In genomic region chr13:21753524-21754285, GRCm38 (mm10) we compare ENCODE assay signal across 8 mouse cellular contexts. TPM values are rescaled to one million over a fixed set of nuclear protein-coding genes. Genes with fewer than 3 reads are reported as not detected.
DNase-seq lines count a peak whose midpoint lies in the region; ATAC-seq lines count a peak whose summit lies in the region.
"Not testable (repeated sequence)": the region's sequence is repeated elsewhere in the genome, so short reads cannot be mapped to it uniquely, and the experiment has no call there.

Gene Hist1h2ak (minus strand): TSS chr13:21753827.
Gene Hist1h2bn (plus strand): TSS chr13:21754123.

- not testable (repeated sequence) for H3K27me3 ChIP-seq in intestine, embryonic 15.5 days (replicated peaks)

- peak within 1 kb of the TSS; percentile 70 for H3K4me2 ChIP-seq in intestine, embryonic 15.5 days (replicated peaks)

- H3K27ac ChIP-seq in intestine, embryonic 15.5 days = peak within 1 kb of the TSS; percentile 91

- not testable (repeated sequence) for H3K4me1 ChIP-seq in intestine, embryonic 15.5 days (replicated peaks)

- H3K9me3 ChIP-seq in intestine, embryonic 15.5 days = not testable (repeated sequence)

- H3K36me3 ChIP-seq in intestine, embryonic 15.5 days = not testable (repeated sequence)

- peak; percentile 94 for ATAC-seq in intestine, embryonic 15.5 days
- ATAC-seq in megakaryocyte-erythroid progenitor cell, adult 5-6 weeks (replicated peaks; ENCODE audit: low FRiP score, low TSS enrichment, poor library complexity, severe bottlenecking) = peak; percentile 78

- peak within 1 kb of the TSS; percentile 58 for H3K9ac ChIP-seq in intestine, embryonic 15.5 days

- H3K4me3 ChIP-seq in intestine, embryonic 15.5 days (replicated peaks) = peak within 1 kb of the TSS; percentile 43

- under 1% methylated on average over 48 of the region's 50 CpGs for WGBS in intestine, embryonic 15.5 days

- DNase-seq in adrenal gland, adult 2 months = peak; percentile 84
- DNase-seq in embryo, embryonic 11.5 days (ENCODE audit: low read depth, low spot score) = peak; percentile 87
- peak in 1 of 2 experiments; percentile 46 for DNase-seq in gastrocnemius, postnatal 4 days (ENCODE audit: low spot score in 2 of 2)
- DNase-seq in left cerebral cortex, postnatal 14 days (ENCODE audit: low spot score in 2 of 2) = peak; percentile 82 to 93
- peak; percentile 19 for DNase-seq in right cerebral cortex, postnatal 14 days
- peak; percentile 43 to 53 for DNase-seq in urinary bladder, postnatal 36 days (ENCODE audit: low spot score in 2 of 2)

- intact Hi-C loops in left cerebral cortex, postnatal 14 days (cut with DNase I) = not testable (repeated sequence)

RNA-seq across cellular contexts. Expression of gene Hist1h2ak, which starts in this region (rescaled TPM):
- 10 to 100 TPM; 10.8 to 11.1 TPM for total RNA-seq in adrenal gland, adult 2 months (2021)
- polyA plus RNA-seq in adrenal gland, adult 2 months (2012; rRNA removed) = 5.4 and 7.8 TPM in 2 replicates
- 100 to 1,000 TPM; 131 to 185 TPM for total RNA-seq in gastrocnemius, postnatal 4 days (2021)
- polyA plus RNA-seq in intestine, embryonic 15.5 days (2015; fragmentation: Nextera tagmentation; extraction: Ambion mirVana) = 22.4 and 26.3 TPM in 2 replicates
- total RNA-seq in left cerebral cortex, postnatal 14 days (2021) = 10 to 100 TPM; 13.2 to 15.7 TPM
- total RNA-seq in megakaryocyte-erythroid progenitor cell, adult 5-6 weeks (2014; fragmentation: Nextera tagmentation) = 179 and 217 TPM in 2 replicates
- 715 and 1,091 TPM in 2 replicates for total RNA-seq in megakaryocyte-erythroid progenitor cell, adult 5-6 weeks (2017)

RNA-seq across cellular contexts. Expression of gene Hist1h2bn, which starts in this region (rescaled TPM):
- total RNA-seq in adrenal gland, adult 2 months (2021) = 10 to 100 TPM; 16.7 to 17.2 TPM
- polyA plus RNA-seq in adrenal gland, adult 2 months (2012; rRNA removed) = 2.5 and 8.2 TPM in 2 replicates
- total RNA-seq in gastrocnemius, postnatal 4 days (2021) = 100 to 1,000 TPM; 211 to 286 TPM
- 3.0 and 5.9 TPM in 2 replicates for polyA plus RNA-seq in intestine, embryonic 15.5 days (2015; fragmentation: Nextera tagmentation; extraction: Ambion mirVana)
- 10 to 100 TPM in 1 of 2 experiments, 1 to 10 TPM in 1; 9.6 to 16.1 TPM for total RNA-seq in left cerebral cortex, postnatal 14 days (2021)
- total RNA-seq in megakaryocyte-erythroid progenitor cell, adult 5-6 weeks (2014; fragmentation: Nextera tagmentation) = 483 and 930 TPM in 2 replicates
- 1,170 and 1,659 TPM in 2 replicates for total RNA-seq in megakaryocyte-erythroid progenitor cell, adult 5-6 weeks (2017)

Comparison
In these comparisons a context has a peak if more than half of its experiments do, and no peak if none do; other contexts are left out.
1. RNA of gene Hist1h2ak (total RNA-seq): 179 to 1,091 TPM in megakaryocyte-erythroid progenitor cell, adult 5-6 weeks and 131 to 185 TPM in gastrocnemius, postnatal 4 days; 13.2 to 15.7 TPM in left cerebral cortex, postnatal 14 days and 10.8 to 11.1 TPM in adrenal gland, adult 2 months; every median in the first group is over 4 times any median in the second.
2. RNA of gene Hist1h2bn (total RNA-seq): 483 to 1,659 TPM in megakaryocyte-erythroid progenitor cell, adult 5-6 weeks and 211 to 286 TPM in gastrocnemius, postnatal 4 days; 16.7 to 17.2 TPM in adrenal gland, adult 2 months and 9.6 to 16.1 TPM in left cerebral cortex, postnatal 14 days; every median in the first group is over 10 times any median in the second.